11 mouse cellular contexts compared by ENCODE assay signal in the genomic region with DNA sequence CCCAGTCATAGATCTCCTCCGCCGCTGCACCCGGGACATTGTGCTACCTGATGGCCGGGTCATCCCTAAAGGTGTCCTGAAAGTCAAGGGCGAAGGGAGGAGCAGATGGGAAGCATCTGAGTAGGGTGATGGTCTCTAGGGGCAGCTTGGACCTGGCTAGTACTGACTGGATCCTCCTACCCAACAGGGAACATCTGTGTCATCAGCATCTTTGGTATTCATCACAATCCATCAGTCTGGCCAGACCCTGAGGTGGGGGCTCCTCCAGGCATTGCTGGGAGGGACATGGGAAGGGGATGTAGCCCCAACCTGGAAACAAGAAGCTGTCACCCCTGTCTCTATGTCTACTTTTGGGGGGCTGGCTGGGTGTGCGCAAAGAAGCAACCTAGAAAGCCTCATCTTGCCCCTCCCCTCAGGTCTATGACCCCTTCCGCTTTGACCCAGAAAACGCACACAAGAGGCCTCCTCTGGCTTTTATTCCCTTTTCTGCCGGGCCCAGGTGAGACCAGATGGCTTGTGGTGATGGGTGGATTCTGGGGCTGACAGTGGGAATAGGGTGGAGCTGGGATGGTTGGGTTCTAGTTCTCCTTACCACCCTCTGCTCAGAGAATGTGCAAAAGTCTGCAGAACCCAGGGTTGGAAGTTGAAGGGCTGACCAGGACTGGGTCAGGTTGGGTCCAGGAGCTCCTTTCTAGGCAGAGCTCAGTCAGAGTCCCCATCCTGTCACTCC. TPM values are rescaled to one million over a fixed set of nuclear protein-coding genes. Genes with fewer than 3 reads are reported as not detected.
DNase-seq lines count a peak whose midpoint lies in the region; ATAC-seq and TF ChIP-seq lines count a peak whose summit lies in the region.
"Not testable (repeated sequence)": the region's sequence is repeated elsewhere in the genome, so short reads cannot be mapped to it uniquely, and the experiment has no call there.
"Had no signal": no experiment of that assay in that cellular context is flagged by ENCODE, and none has a peak within 500 bp of the region (broad histone marks: within the 10 kb centered on the region; RNA-seq: fewer than 3 reads in every experiment).

No protein-coding gene starts in this region.

- H3K9ac ChIP-seq in forebrain, embryonic 12.5 days, result peak overlapping the region; percentile 56; the same call in 1 of the 2 replicates
- peak overlapping the region; percentile 22; the same call in 1 of the 2 replicates for H3K9ac ChIP-seq in heart, embryonic 14.5 days (ENCODE audit: low read length)
- H3K9ac ChIP-seq in intestine, embryonic 15.5 days, result peak overlapping the region; percentile 17; the same call in 1 of the 2 replicates
- H3K9ac ChIP-seq in limb, embryonic 14.5 days (ENCODE audit: low read depth, low read length, severe bottlenecking), result peak overlapping the region; percentile 43; the same call in 1 of the 2 replicates
- H3K9ac ChIP-seq in neural tube, embryonic 11.5 days (ENCODE audit: low read length), result peak overlapping the region; percentile 54

- not testable (repeated sequence) for H3K36me3 ChIP-seq in forebrain, embryonic 12.5 days (replicated peaks); heart, embryonic 14.5 days (ENCODE audit: control insufficient read depth, insufficient read depth, low read length); intestine, embryonic 15.5 days; limb, embryonic 14.5 days (ENCODE audit: control insufficient read depth, insufficient read depth, low read length); macrophage (ENCODE audit: inconsistent target); neural tube, embryonic 11.5 days (ENCODE audit: control insufficient read depth, insufficient read depth, low read length)

- not testable (repeated sequence) for ATAC-seq in forebrain, embryonic 12.5 days (ENCODE audit: low FRiP score); heart, embryonic 14.5 days (ENCODE audit: insufficient number of reproducible peaks, insufficient read depth, low FRiP score, low read depth); intestine, embryonic 15.5 days; limb, embryonic 14.5 days (ENCODE audit: low FRiP score, low read depth); neural tube, embryonic 11.5 days (ENCODE audit: insufficient read depth, low FRiP score, low TSS enrichment)

- peak overlapping the region; percentile 41 for H3K4me3 ChIP-seq in cerebellum, adult 2 months (replicated peaks; ENCODE audit: insufficient read depth, low read depth, low read length)
- peak overlapping the region; percentile 38 for H3K4me3 ChIP-seq in forebrain, embryonic 12.5 days (replicated peaks)
- peak overlapping the region; percentile 29 to 37 for H3K4me3 ChIP-seq in heart, embryonic 14.5 days (ENCODE audit: control insufficient read depth in 1 of 2, insufficient read depth in 1 of 2, low read depth in 1 of 2, low read length in 2 of 2)
- peak overlapping the region; percentile 35 for H3K4me3 ChIP-seq in intestine, embryonic 15.5 days (replicated peaks)
- H3K4me3 ChIP-seq in limb, embryonic 14.5 days (replicated peaks; ENCODE audit: low read length), result peak overlapping the region; percentile 32
- peak overlapping the region; percentile 5; the same call in 1 of the 2 replicates for H3K4me3 ChIP-seq in macrophage (ENCODE audit: inconsistent target)
- peak overlapping the region; percentile 31 for H3K4me3 ChIP-seq in neural tube, embryonic 11.5 days (ENCODE audit: low read depth, low read length)

- H3K9me3 ChIP-seq in forebrain, embryonic 12.5 days; heart, embryonic 14.5 days (ENCODE audit: control insufficient read depth, low read length); intestine, embryonic 15.5 days; limb, embryonic 14.5 days (ENCODE audit: control insufficient read depth, low read length); neural tube, embryonic 11.5 days (ENCODE audit: control insufficient read depth, low read length): not testable (repeated sequence)

- not testable (repeated sequence) for DNase-seq in cerebellum, adult 2 months; limb, embryonic 14.5 days (ENCODE audit: low spot score); neural tube, embryonic 11.5 days (ENCODE audit: low spot score)

- TF ChIP-seq CTCF in cerebellum, adult 2 months (IDR thresholded peaks at IDR 0.05; ENCODE audit: borderline replicate concordance, insufficient read depth, low read depth, low read length), result not testable (repeated sequence)

- TF ChIP-seq POLR2A in cerebellum, adult 2 months (IDR thresholded peaks at IDR 0.05; ENCODE audit: borderline replicate concordance, insufficient read depth, low read length); limb, embryonic 14.5 days (IDR thresholded peaks at IDR 0.05; ENCODE audit: borderline replicate concordance, extremely low read depth, insufficient read depth, insufficient read length): not testable (repeated sequence)

- 85% methylated on average over 9 of the region's 9 CpGs for WGBS in cerebellum, adult 2 months
- WGBS in forebrain, embryonic 12.5 days, result 89% methylated on average over 9 of the region's 9 CpGs
- WGBS in heart, embryonic 14.5 days, result 92% methylated on average over 9 of the region's 9 CpGs
- 85% methylated on average over 9 of the region's 9 CpGs for whole genome bisulfite sequencing in intestine, embryonic 15.5 days
- 83% methylated on average over 9 of the region's 9 CpGs for WGBS in limb, embryonic 14.5 days
- WGBS in macrophage (ENCODE audit: missing documents), result 75% methylated on average over 4 of the region's 9 CpGs
- WGBS in neural tube, embryonic 11.5 days, result 89% methylated on average over 9 of the region's 9 CpGs

- not testable (repeated sequence) for H3K27me3 ChIP-seq in cerebellum, adult 2 months (ENCODE audit: control insufficient read depth, insufficient read depth, low read length); forebrain, embryonic 12.5 days; heart, embryonic 14.5 days (ENCODE audit: control insufficient read depth, insufficient read depth, low read length); intestine, embryonic 15.5 days (replicated peaks); limb, embryonic 14.5 days (ENCODE audit: control insufficient read depth, insufficient read depth, low read length); neural tube, embryonic 11.5 days (ENCODE audit: control insufficient read depth, insufficient read depth, low read length)

- H3K27ac ChIP-seq in cerebellum, adult 2 months (ENCODE audit: insufficient read depth, low read length); forebrain, embryonic 12.5 days; heart, embryonic 14.5 days (replicated peaks in 1 of 2; ENCODE audit: control insufficient read depth in 1 of 2, insufficient read depth in 1 of 2, low read depth in 2 of 2, low read length in 2 of 2); intestine, embryonic 15.5 days; limb, embryonic 14.5 days (replicated peaks; ENCODE audit: low read depth, low read length); macrophage; neural tube, embryonic 11.5 days (ENCODE audit: low read depth, low read length): not testable (repeated sequence)

- H3K4me1 ChIP-seq in cerebellum, adult 2 months (ENCODE audit: control insufficient read depth, insufficient read depth, low read length); forebrain, embryonic 12.5 days; heart, embryonic 14.5 days (ENCODE audit: control insufficient read depth in 2 of 2, insufficient read depth in 2 of 2, low read length in 2 of 2); intestine, embryonic 15.5 days (replicated peaks); limb, embryonic 14.5 days (ENCODE audit: control insufficient read depth, insufficient read depth, low read length); neural tube, embryonic 11.5 days (ENCODE audit: control insufficient read depth, insufficient read depth, low read length): not testable (repeated sequence)

- peak overlapping the region; percentile 61 for H3K4me2 ChIP-seq in forebrain, embryonic 12.5 days
- H3K4me2 ChIP-seq in heart, embryonic 14.5 days (ENCODE audit: low read length), result peak overlapping the region; percentile 65
- H3K4me2 ChIP-seq in intestine, embryonic 15.5 days (replicated peaks), result peak overlapping the region; percentile 71
- peak overlapping the region; percentile 55 for H3K4me2 ChIP-seq in limb, embryonic 14.5 days (replicated peaks; ENCODE audit: low read depth, low read length, severe bottlenecking)
- peak overlapping the region; percentile 58 for H3K4me2 ChIP-seq in neural tube, embryonic 11.5 days (ENCODE audit: low read depth)

- not testable (repeated sequence) for H3K79me2 ChIP-seq in macrophage (ENCODE audit: inconsistent target)

RNA-seq across cellular contexts. Expression of a gene that starts 13.3 kb away (rescaled TPM):
- not detected in 2 replicates for polyA plus RNA-seq in cerebellum, adult 2 months (2012; rRNA removed)
- not detected in 2 replicates for polyA plus RNA-seq in forebrain, embryonic 12.5 days (2016; fragmentation: Nextera tagmentation; extraction: Ambion mirVana)
- polyA plus RNA-seq in heart, embryonic 14.5 days (2014; fragmentation: Nextera tagmentation; extraction: Ambion mirVana), result not detected in 2 replicates
- not detected in 2 replicates for polyA plus RNA-seq in intestine, embryonic 15.5 days (2015; fragmentation: Nextera tagmentation; extraction: Ambion mirVana)
- not detected in 2 replicates for polyA plus RNA-seq in limb, embryonic 14.5 days (2012; rRNA removed)
- not detected in 2 replicates for polyA plus RNA-seq in limb, embryonic 14.5 days (2014; fragmentation: Nextera tagmentation; extraction: Ambion mirVana)
- not detected for total RNA-seq in macrophage (2018; cell fraction: chromatin; rRNA removed)
- total RNA-seq in macrophage (2018; cell fraction: cytosol; rRNA removed), result under 1 TPM in 2 of 26 experiments, not detected in 24; 0.06 to 0.08 TPM
- total RNA-seq in macrophage (2018; cell fraction: nucleus; rRNA removed), result not detected
- polyA plus RNA-seq in macrophage (2018), result not detected in 3 replicates
- not detected in 2 replicates for polyA plus RNA-seq in neural tube, embryonic 11.5 days (2014; fragmentation: Nextera tagmentation; extraction: Ambion mirVana)
- total RNA-seq: adrenal gland, adult 8-10 months; heart, adult 18-20 months; left cerebral cortex, postnatal 36 days had no signal
- polyA plus RNA-seq: thymus, postnatal 0 days had no signal

RNA-seq across cellular contexts. Expression of a gene that starts 24.3 kb away (rescaled TPM):
- polyA plus RNA-seq in cerebellum, adult 2 months (2012; rRNA removed), result not detected in 2 replicates
- not detected in 2 replicates for polyA plus RNA-seq in forebrain, embryonic 12.5 days (2016; fragmentation: Nextera tagmentation; extraction: Ambion mirVana)
- not detected in 2 replicates for polyA plus RNA-seq in heart, embryonic 14.5 days (2014; fragmentation: Nextera tagmentation; extraction: Ambion mirVana)
- 13.4 and 16.8 TPM in 2 replicates for polyA plus RNA-seq in intestine, embryonic 15.5 days (2015; fragmentation: Nextera tagmentation; extraction: Ambion mirVana)
- polyA plus RNA-seq in limb, embryonic 14.5 days (2012; rRNA removed), result not detected in 2 replicates
- polyA plus RNA-seq in limb, embryonic 14.5 days (2014; fragmentation: Nextera tagmentation; extraction: Ambion mirVana), result not detected in 2 replicates
- total RNA-seq in macrophage (2018; cell fraction: chromatin; rRNA removed), result not detected
- not detected for total RNA-seq in macrophage (2018; cell fraction: cytosol; rRNA removed)
- not detected for total RNA-seq in macrophage (2018; cell fraction: nucleus; rRNA removed)
- polyA plus RNA-seq in macrophage (2018), result not detected in 3 replicates
- not detected in 2 replicates for polyA plus RNA-seq in neural tube, embryonic 11.5 days (2014; fragmentation: Nextera tagmentation; extraction: Ambion mirVana)
- total RNA-seq: heart, adult 18-20 months; left cerebral cortex, postnatal 36 days had no signal
- polyA plus RNA-seq: thymus, postnatal 0 days had no signal

RNA-seq across cellular contexts. Expression of a gene that starts 51.0 kb away (rescaled TPM):
- polyA plus RNA-seq in cerebellum, adult 2 months (2012; rRNA removed), result 5.1 and 5.9 TPM in 2 replicates
- polyA plus RNA-seq in forebrain, embryonic 12.5 days (2016; fragmentation: Nextera tagmentation; extraction: Ambion mirVana), result 0.91 and 1.5 TPM in 2 replicates
- polyA plus RNA-seq in heart, embryonic 14.5 days (2014; fragmentation: Nextera tagmentation; extraction: Ambion mirVana), result not detected in 2 replicates
- 0.60 and 0.72 TPM in 2 replicates for polyA plus RNA-seq in intestine, embryonic 15.5 days (2015; fragmentation: Nextera tagmentation; extraction: Ambion mirVana)
- 0.10 and 0.29 TPM in 2 replicates for polyA plus RNA-seq in limb, embryonic 14.5 days (2012; rRNA removed)
- polyA plus RNA-seq in limb, embryonic 14.5 days (2014; fragmentation: Nextera tagmentation; extraction: Ambion mirVana), result 0.40 TPM in 1 of 2 replicates, not detected in the other
- total RNA-seq in macrophage (2018; cell fraction: chromatin; rRNA removed), result not detected
- not detected for total RNA-seq in macrophage (2018; cell fraction: cytosol; rRNA removed)
- not detected for total RNA-seq in macrophage (2018; cell fraction: nucleus; rRNA removed)
- polyA plus RNA-seq in macrophage (2018), result not detected in 3 replicates
- polyA plus RNA-seq in neural tube, embryonic 11.5 days (2014; fragmentation: Nextera tagmentation; extraction: Ambion mirVana), result 0.77 TPM in 1 of 2 replicates, not detected in the other
- polyA plus RNA-seq: thymus, postnatal 0 days had no signal

Comparison
In these comparisons a context has a peak if more than half of its experiments do, and no peak if none do; other contexts are left out.
1. RNA of a gene that starts 24.3 kb away (polyA plus RNA-seq): 13.4 to 16.8 TPM in intestine, embryonic 15.5 days; not detected in limb, embryonic 14.5 days, not detected in cerebellum, adult 2 months, not detected in forebrain, embryonic 12.5 days, not detected in heart, embryonic 14.5 days, not detected in macrophage and not detected in neural tube, embryonic 11.5 days; every median in the first group is over 10 times any median in the second.
2. Peak in every context shown above with its lines, with median percentiles within 50 percentile points of each other: H3K4me3 ChIP-seq, H3K4me2 ChIP-seq and H3K9ac ChIP-seq.